Mouse (Mus musculus): ENCODE data around the gene Runx1.

- no peak for TF ChIP-seq CTCF (conservative IDR thresholded peaks at IDR 0.05; ENCODE audit: insufficient read depth, insufficient read length, low read depth, low read length)
- TF ChIP-seq POLR2A (IDR thresholded peaks at IDR 0.05; ENCODE audit: low read depth, low read length), result no peak
Observed at GRCm38 (mm10) chr16:92578915-92579653, 246.9 kb downstream of the Runx1 start.

Data from kidney, adult 2 months (tissue).